Mouse (Mus musculus): ENCODE results near the gene Brinp2. TPM values are rescaled to one million over a fixed set of nuclear protein-coding genes. Genes with fewer than 3 reads are reported as not detected.

The Brinp2 gene
- polyA plus RNA-seq, 1 experiment from 2014 or later = 2.7 TPM

- no peaks in the 10 kb centered on the region for H3K9me3 ChIP-seq (ENCODE audit: control insufficient read depth, low read length)
- ATAC-seq (ENCODE audit: low FRiP score) (no peak), DNase-seq (ENCODE audit: low spot score) (no peak)
- H3K27ac ChIP-seq (ENCODE audit: low read depth, low read length) = no peak overlapping the region
- H3K4me1 ChIP-seq (replicated peaks; ENCODE audit: control insufficient read depth, insufficient read depth, low read length) = no peaks in the 10 kb centered on the region
- H3K27me3 ChIP-seq (ENCODE audit: control insufficient read depth, insufficient read depth, low read length) = no peaks in the 10 kb centered on the region
- H3K4me2 ChIP-seq (replicated peaks; ENCODE audit: low read depth, low read length) = no peak overlapping the region
- no peak overlapping the region for H3K9ac ChIP-seq (ENCODE audit: low read depth, low read length)
- 92% methylated on average over 3 of the region's 3 CpGs for WGBS
- H3K4me3 ChIP-seq (ENCODE audit: low read depth, low read length) = no peak overlapping the region
- no peaks in the 10 kb centered on the region for H3K36me3 ChIP-seq (ENCODE audit: control insufficient read depth, insufficient read depth, low read length)
These were observed 112.1 kb downstream of the Brinp2 start for GRCm38 (mm10) chr1:158244016-158244415.

GRCm38 (mm10) chr1:158241848-158242556 is 114.1 kb downstream of the Brinp2 start:
- DNase-seq (ENCODE audit: low spot score) (no peak), ATAC-seq (ENCODE audit: low FRiP score) (no peak)
- Histone ChIP-seq H3K4me3 (ENCODE audit: low read depth, low read length) (no peak overlapping the region), H3K9me3 (ENCODE audit: control insufficient read depth, low read length) (no peaks in the 10 kb centered on the region), H3K9ac (ENCODE audit: low read depth, low read length) (no peak overlapping the region), H3K27me3 (ENCODE audit: control insufficient read depth, insufficient read depth, low read length) (no peaks in the 10 kb centered on the region), H3K4me2 (replicated peaks; ENCODE audit: low read depth, low read length) (no peak overlapping the region), H3K4me1 (replicated peaks; ENCODE audit: control insufficient read depth, insufficient read depth, low read length) (no peaks in the 10 kb centered on the region), H3K36me3 (ENCODE audit: control insufficient read depth, insufficient read depth, low read length) (no peaks in the 10 kb centered on the region), H3K27ac (ENCODE audit: low read depth, low read length) (no peak overlapping the region)
- WGBS = 92% methylated on average over 2 of the region's 2 CpGs

- Histone ChIP-seq H3K9ac (ENCODE audit: low read depth, low read length) (no peak overlapping the region), H3K36me3 (ENCODE audit: control insufficient read depth, insufficient read depth, low read length) (no peaks in the 10 kb centered on the region), H3K4me1 (replicated peaks; ENCODE audit: control insufficient read depth, insufficient read depth, low read length) (no peaks in the 10 kb centered on the region), H3K9me3 (ENCODE audit: control insufficient read depth, low read length) (no peaks in the 10 kb centered on the region), H3K4me3 (ENCODE audit: low read depth, low read length) (no peak overlapping the region), H3K27ac (ENCODE audit: low read depth, low read length) (no peak overlapping the region), H3K4me2 (replicated peaks; ENCODE audit: low read depth, low read length) (no peak overlapping the region), H3K27me3 (ENCODE audit: control insufficient read depth, insufficient read depth, low read length) (no peaks in the 10 kb centered on the region)
- ATAC-seq (ENCODE audit: low FRiP score) = no peak
- 92% methylated on average over 2 of the region's 2 CpGs for WGBS
- no peak for DNase-seq (ENCODE audit: low spot score)
These were observed 116.3 kb downstream of the Brinp2 start for GRCm38 (mm10) chr1:158239841-158240240.

- H3K36me3 ChIP-seq (ENCODE audit: control insufficient read depth, insufficient read depth, low read length) = no peaks in the 10 kb centered on the region
- no peak overlapping the region for H3K4me3 ChIP-seq (ENCODE audit: low read depth, low read length)
- ATAC-seq (ENCODE audit: low FRiP score) (no peak), DNase-seq (ENCODE audit: low spot score) (no peak)
- no peaks in the 10 kb centered on the region for H3K9me3 ChIP-seq (ENCODE audit: control insufficient read depth, low read length)
- 66% methylated on average over 4 of the region's 4 CpGs for WGBS
- no peak overlapping the region for H3K27ac ChIP-seq (ENCODE audit: low read depth, low read length)
- no peak overlapping the region for H3K4me2 ChIP-seq (replicated peaks; ENCODE audit: low read depth, low read length)
- H3K9ac ChIP-seq (ENCODE audit: low read depth, low read length) = no peak overlapping the region
- no peaks in the 10 kb centered on the region for H3K27me3 ChIP-seq (ENCODE audit: control insufficient read depth, insufficient read depth, low read length)
- H3K4me1 ChIP-seq (replicated peaks; ENCODE audit: control insufficient read depth, insufficient read depth, low read length) = no peaks in the 10 kb centered on the region
These were observed 117.4 kb downstream of the Brinp2 start for GRCm38 (mm10) chr1:158238722-158239121.

GRCm38 (mm10) chr1:158228687-158229224 is 127.4 kb downstream of the Brinp2 start:
- Histone ChIP-seq H3K4me3 (ENCODE audit: low read depth, low read length) (no peak overlapping the region), H3K27me3 (ENCODE audit: control insufficient read depth, insufficient read depth, low read length) (no peaks in the 10 kb centered on the region), H3K9ac (ENCODE audit: low read depth, low read length) (no peak overlapping the region), H3K27ac (ENCODE audit: low read depth, low read length) (no peak overlapping the region), H3K36me3 (ENCODE audit: control insufficient read depth, insufficient read depth, low read length) (no peaks in the 10 kb centered on the region), H3K4me1 (replicated peaks; ENCODE audit: control insufficient read depth, insufficient read depth, low read length) (no peaks in the 10 kb centered on the region), H3K4me2 (replicated peaks; ENCODE audit: low read depth, low read length) (no peak overlapping the region), H3K9me3 (ENCODE audit: control insufficient read depth, low read length) (no peaks in the 10 kb centered on the region)
- ATAC-seq (ENCODE audit: low FRiP score) (no peak), DNase-seq (ENCODE audit: low spot score) (no peak)
- WGBS = 90% methylated on average over 9 of the region's 9 CpGs

GRCm38 (mm10) chr1:158227239-158227638 is 128.9 kb downstream of the Brinp2 start:
- Histone ChIP-seq H3K4me2 (replicated peaks; ENCODE audit: low read depth, low read length) (no peak overlapping the region), H3K4me3 (ENCODE audit: low read depth, low read length) (no peak overlapping the region), H3K9ac (ENCODE audit: low read depth, low read length) (no peak overlapping the region), H3K9me3 (ENCODE audit: control insufficient read depth, low read length) (no peaks in the 10 kb centered on the region), H3K27me3 (ENCODE audit: control insufficient read depth, insufficient read depth, low read length) (no peaks in the 10 kb centered on the region), H3K36me3 (ENCODE audit: control insufficient read depth, insufficient read depth, low read length) (no peaks in the 10 kb centered on the region), H3K27ac (ENCODE audit: low read depth, low read length) (no peak overlapping the region), H3K4me1 (replicated peaks; ENCODE audit: control insufficient read depth, insufficient read depth, low read length) (no peaks in the 10 kb centered on the region)
- DNase-seq (ENCODE audit: low spot score) (no peak), ATAC-seq (ENCODE audit: low FRiP score) (no peak)
- WGBS = 75% methylated on average over 2 of the region's 2 CpGs

GRCm38 (mm10) chr1:158226689-158227088 is 129.4 kb downstream of the Brinp2 start:
- H3K27ac ChIP-seq (ENCODE audit: low read depth, low read length) = no peak overlapping the region
- H3K4me2 ChIP-seq (replicated peaks; ENCODE audit: low read depth, low read length) = no peak overlapping the region
- no peaks in the 10 kb centered on the region for H3K9me3 ChIP-seq (ENCODE audit: control insufficient read depth, low read length)
- no peak overlapping the region for H3K4me3 ChIP-seq (ENCODE audit: low read depth, low read length)
- no peak for ATAC-seq (ENCODE audit: low FRiP score)
- H3K27me3 ChIP-seq (ENCODE audit: control insufficient read depth, insufficient read depth, low read length) = no peaks in the 10 kb centered on the region
- H3K36me3 ChIP-seq (ENCODE audit: control insufficient read depth, insufficient read depth, low read length) = no peaks in the 10 kb centered on the region
- 52% methylated on average over 2 of the region's 2 CpGs for WGBS
- no peak overlapping the region for H3K9ac ChIP-seq (ENCODE audit: low read depth, low read length)
- no peaks in the 10 kb centered on the region for H3K4me1 ChIP-seq (replicated peaks; ENCODE audit: control insufficient read depth, insufficient read depth, low read length)
- DNase-seq (ENCODE audit: low spot score) = no peak

- Histone ChIP-seq H3K27me3 (ENCODE audit: control insufficient read depth, insufficient read depth, low read length) (no peaks in the 10 kb centered on the region), H3K27ac (ENCODE audit: low read depth, low read length) (no peak overlapping the region), H3K4me2 (replicated peaks; ENCODE audit: low read depth, low read length) (no peak overlapping the region), H3K9ac (ENCODE audit: low read depth, low read length) (no peak overlapping the region), H3K4me3 (ENCODE audit: low read depth, low read length) (no peak overlapping the region), H3K36me3 (ENCODE audit: control insufficient read depth, insufficient read depth, low read length) (no peaks in the 10 kb centered on the region), H3K4me1 (replicated peaks; ENCODE audit: control insufficient read depth, insufficient read depth, low read length) (no peaks in the 10 kb centered on the region; the same call in 1 of the 2 replicates), H3K9me3 (ENCODE audit: control insufficient read depth, low read length) (no peaks in the 10 kb centered on the region)
- peak; percentile 18 for DNase-seq (ENCODE audit: low spot score)
- peak; percentile 59; the same call in 1 of the 2 replicates for ATAC-seq (ENCODE audit: low FRiP score)
- WGBS = 34% methylated on average over 4 of the region's 4 CpGs
These were observed 135.1 kb downstream of the Brinp2 start for GRCm38 (mm10) chr1:158221048-158221447.

GRCm38 (mm10) chr1:158220148-158220547 is 136.0 kb downstream of the Brinp2 start:
- DNase-seq (ENCODE audit: low spot score) (no peak), ATAC-seq (ENCODE audit: low FRiP score) (no peak)
- H3K27ac ChIP-seq (ENCODE audit: low read depth, low read length) = no peak overlapping the region
- H3K4me3 ChIP-seq (ENCODE audit: low read depth, low read length) = no peak overlapping the region
- H3K4me1 ChIP-seq (replicated peaks; ENCODE audit: control insufficient read depth, insufficient read depth, low read length) = no peaks in the 10 kb centered on the region; the same call in 1 of the 2 replicates
- no peaks in the 10 kb centered on the region for H3K27me3 ChIP-seq (ENCODE audit: control insufficient read depth, insufficient read depth, low read length)
- H3K9ac ChIP-seq (ENCODE audit: low read depth, low read length) = no peak overlapping the region
- no peaks in the 10 kb centered on the region for H3K36me3 ChIP-seq (ENCODE audit: control insufficient read depth, insufficient read depth, low read length)
- 80% methylated on average over 4 of the region's 4 CpGs for WGBS
- H3K4me2 ChIP-seq (replicated peaks; ENCODE audit: low read depth, low read length) = no peak overlapping the region
- no peaks in the 10 kb centered on the region for H3K9me3 ChIP-seq (ENCODE audit: control insufficient read depth, low read length)
